Mouse (Mus musculus): ENCODE measurements around the gene Ulk2.

Ulk2 gene

DNA sequence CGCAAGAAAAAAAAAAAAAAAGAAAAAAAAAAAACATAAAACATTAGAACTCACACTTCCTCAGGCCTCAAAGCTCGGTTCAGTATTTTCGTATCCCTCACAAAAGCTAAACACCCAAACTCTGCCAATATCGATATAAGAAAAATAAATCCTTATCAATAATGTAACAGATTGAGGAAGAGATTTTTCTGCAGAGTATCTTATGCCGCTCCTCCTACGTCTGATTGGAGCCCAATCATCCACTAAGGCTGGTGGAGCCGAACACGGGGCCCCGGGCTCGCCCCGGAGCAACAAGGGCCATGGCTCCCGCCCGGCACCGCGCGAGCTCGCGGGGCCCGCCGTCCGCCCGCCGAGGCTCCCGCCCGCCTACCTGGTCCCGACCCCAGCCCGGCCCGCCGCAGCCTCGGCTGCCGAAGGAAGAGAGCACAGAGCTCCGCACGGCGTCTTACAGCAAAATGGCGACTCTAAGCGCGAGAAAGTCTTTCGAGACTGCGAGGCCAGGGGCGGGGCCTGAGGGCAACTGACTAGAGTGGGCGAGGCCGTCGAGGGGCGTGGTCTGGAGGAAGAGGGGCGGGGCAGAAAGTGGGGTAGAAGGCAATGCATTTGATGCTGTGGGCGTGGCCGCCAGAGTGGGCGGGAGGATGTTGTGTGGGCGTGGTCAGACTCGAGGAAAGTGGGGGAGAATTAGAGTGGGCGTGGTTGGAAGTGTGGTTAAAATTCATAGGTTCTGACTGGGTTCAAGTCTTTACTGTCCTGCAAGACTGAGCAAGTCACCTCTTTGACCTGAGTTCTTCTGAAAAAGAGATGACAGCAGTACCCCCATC lies 93.1 kb downstream of the Ulk2 start, which contains the start of gene Prpsap2:
Gene Prpsap2, minus strand, starts transcription at position 505 of the 824 bp plus-strand sequence.
- DNase-seq (ENCODE audit: low spot score in 2 of 2), result peak; percentile 99 to 100

DNA sequence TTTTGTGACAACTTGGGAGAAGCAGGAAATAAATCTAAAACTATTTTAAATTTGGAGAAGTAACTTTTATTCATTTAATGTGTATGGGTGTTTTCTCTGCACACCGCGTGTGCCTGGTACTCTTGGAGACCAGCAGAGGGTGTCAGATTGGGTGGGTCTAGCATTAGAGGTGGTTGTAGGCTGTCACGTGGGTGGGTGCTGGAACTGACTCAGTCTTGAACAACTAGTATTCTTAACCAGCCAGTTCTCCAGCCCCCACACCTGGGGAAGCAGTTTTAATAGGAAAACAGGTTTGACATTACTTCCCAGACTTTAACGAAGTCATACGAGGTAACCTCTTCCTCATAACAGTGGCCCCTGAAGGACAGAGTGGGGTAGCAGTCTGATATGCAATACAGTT lies 94.4 kb downstream of the Ulk2 start:
- DNase-seq (ENCODE audit: low spot score in 2 of 2), result peak; percentile 8 to 25

- no peak for DNase-seq (ENCODE audit: low spot score in 2 of 2)
These were observed 97.7 kb downstream of the Ulk2 start for GRCm38 (mm10) chr11:61757151-61757550.

DNA sequence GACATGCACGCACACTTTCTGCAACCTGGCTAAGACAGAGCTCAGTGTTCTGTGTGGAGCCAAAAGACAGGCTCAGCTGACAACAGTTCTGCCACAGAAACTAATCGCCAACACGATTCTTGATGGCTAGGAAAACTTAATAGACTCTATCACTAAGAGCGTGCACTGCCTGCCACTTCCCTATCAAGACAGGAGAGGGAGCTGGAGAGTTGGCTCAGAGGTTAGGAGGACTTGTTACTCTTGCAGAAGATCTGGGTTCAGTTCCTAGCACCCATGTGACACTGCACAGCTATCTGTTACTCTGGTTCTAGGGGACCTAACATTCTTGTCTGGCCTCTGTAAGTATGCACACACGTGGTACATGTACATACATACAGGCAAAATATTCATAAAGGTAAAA lies 103.3 kb downstream of the Ulk2 start:
- peak in 1 of 2 experiments; percentile 26 for DNase-seq (ENCODE audit: low spot score in 2 of 2)

GRCm38 (mm10) chr11:61747161-61747560 lies 107.7 kb downstream of the Ulk2 start:
- no peak for DNase-seq (ENCODE audit: low spot score in 2 of 2)

DNA sequence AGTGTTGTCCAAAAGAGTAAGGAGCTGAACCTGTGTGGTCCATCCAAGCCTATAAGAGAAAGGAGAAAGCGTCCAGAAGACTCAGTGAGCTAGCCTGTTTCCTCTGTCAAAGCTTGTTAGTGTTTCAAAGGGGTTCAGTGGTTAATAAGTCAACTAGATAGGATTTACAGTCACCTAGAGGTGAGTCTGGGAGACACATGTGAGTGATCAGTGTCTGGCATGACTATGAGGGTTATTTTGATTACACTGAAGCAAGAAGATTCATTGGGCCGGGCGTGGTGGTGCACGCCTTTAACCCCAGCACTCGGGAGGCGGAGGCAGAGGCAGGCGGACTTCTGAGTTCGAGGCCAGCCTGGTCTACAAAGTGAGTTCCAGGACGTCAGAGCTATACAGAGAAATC lies 109.1 kb downstream of the Ulk2 start:
- no peak for DNase-seq (ENCODE audit: low spot score in 2 of 2)

DNA sequence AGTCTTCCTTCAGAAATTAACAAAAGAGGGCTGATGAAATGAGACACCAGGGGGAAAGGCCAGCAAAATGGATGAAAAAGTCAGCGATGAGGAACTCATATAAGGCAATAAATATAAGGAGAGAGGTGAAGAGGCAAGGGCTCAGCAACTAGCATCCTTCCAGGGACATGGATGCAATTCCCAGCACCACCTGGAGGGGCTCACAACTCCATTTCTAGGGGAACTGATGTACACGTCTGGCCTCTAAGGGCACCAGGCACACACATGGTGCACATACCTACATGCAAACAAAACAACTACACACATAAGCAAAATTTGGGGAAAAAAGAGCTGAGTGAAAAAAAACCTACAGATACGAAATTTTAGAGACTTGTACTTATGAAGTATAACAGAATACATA lies 110.4 kb downstream of the Ulk2 start:
- DNase-seq (ENCODE audit: low spot score in 2 of 2), result no peak

- DNase-seq (ENCODE audit: low spot score in 2 of 2), result no peak
These were observed 111.1 kb downstream of the Ulk2 start for GRCm38 (mm10) chr11:61743768-61744167.

GRCm38 (mm10) chr11:61740500-61740899 lies 114.4 kb downstream of the Ulk2 start:
- DNase-seq (ENCODE audit: low spot score in 2 of 2), result no peak

- no peak for DNase-seq (ENCODE audit: low spot score in 2 of 2)
These were observed 117.6 kb downstream of the Ulk2 start for GRCm38 (mm10) chr11:61737290-61737689.

GRCm38 (mm10) chr11:61732672-61733071 lies 122.2 kb downstream of the Ulk2 start:
- no peak for DNase-seq (ENCODE audit: low spot score in 2 of 2)

- DNase-seq (ENCODE audit: low spot score in 2 of 2), result no peak
These were observed 126.8 kb downstream of the Ulk2 start for GRCm38 (mm10) chr11:61728037-61728436.
